In the genomic region with DNA sequence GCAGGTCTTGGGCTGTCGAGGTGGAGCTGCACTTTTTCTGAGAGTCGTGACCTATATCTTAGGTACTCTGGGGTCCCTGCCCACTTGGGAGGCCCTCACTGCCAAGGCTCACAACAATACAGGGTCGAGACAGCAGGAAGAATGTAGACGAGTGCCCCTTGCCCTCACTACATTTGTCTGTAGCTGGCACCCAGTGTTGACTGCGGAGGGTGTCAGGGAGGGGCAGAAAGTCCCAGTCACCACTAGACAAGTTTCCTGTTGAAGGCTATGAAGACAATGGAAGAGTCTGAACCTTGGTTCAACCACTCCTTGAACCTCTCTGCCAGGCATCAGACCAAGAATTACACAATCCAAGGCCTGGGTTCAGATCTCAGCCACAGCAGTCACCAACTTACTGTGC, we compare ENCODE assay signal across 15 mouse cellular contexts. TPM values are rescaled to one million over a fixed set of nuclear protein-coding genes. Genes with fewer than 3 reads are reported as not detected.
A peak's percentile ranks its signal among the peaks of the same experiment; 100 is the strongest.
DNase-seq lines count a peak whose midpoint lies in the region; ATAC-seq lines count a peak whose summit lies in the region.
"Had no signal": no experiment of that assay in that cellular context is flagged by ENCODE, and none has a peak within 500 bp of the region (broad histone marks: within the 10 kb centered on the region; RNA-seq: fewer than 3 reads in every experiment).

No protein-coding gene starts in this region.

- H3K4me1 ChIP-seq in heart, embryonic 12.5 days (replicated peaks), result peaks cover 25% of the 10 kb centered on the region
- peaks cover 100% of the 10 kb centered on the region for H3K4me1 ChIP-seq in megakaryocyte, embryonic 14.5 days

- H3K27me3 ChIP-seq in heart, embryonic 12.5 days (replicated peaks), result 0 out of 2 replicates have a peak, but pooled peaks cover 3% of the 10 kb centered on the region
- H3K27me3 ChIP-seq in megakaryocyte, embryonic 14.5 days (replicated peaks), result peaks cover 1% of the 10 kb centered on the region
- H3K27me3 ChIP-seq: intestine, embryonic 15.5 days; Patski had no signal

- 55% methylated on average over 5 of the region's 5 CpGs for WGBS in heart, embryonic 12.5 days

- H3K4me2 ChIP-seq in heart, embryonic 12.5 days, result no peak overlapping the region
- H3K4me2 ChIP-seq: intestine, embryonic 15.5 days had no signal

- H3K27ac ChIP-seq in heart, embryonic 12.5 days (ENCODE audit: poor library complexity, severe bottlenecking), result no peak overlapping the region
- H3K27ac ChIP-seq: intestine, embryonic 15.5 days; limb, embryonic 10.5 days had no signal

- DNase-seq in heart, postnatal 4 days, result peak; percentile 6
- DNase-seq in lung, postnatal 14 days, result peak; percentile 35
- peak; percentile 57 for DNase-seq in thymus, postnatal 14 days
- DNase-seq in right cerebral cortex, postnatal 4 days, result no peak
- DNase-seq: cerebellum, adult 9-10 months; layer of hippocampus, postnatal 36 days; spleen, adult 18-20 months had no signal

- H3K9ac ChIP-seq in heart, embryonic 12.5 days, result no peak overlapping the region
- H3K9ac ChIP-seq: intestine, embryonic 15.5 days had no signal

- no peaks in the 10 kb centered on the region for H3K36me3 ChIP-seq in heart, embryonic 12.5 days
- peaks cover 69% of the 10 kb centered on the region for H3K36me3 ChIP-seq in megakaryocyte, embryonic 14.5 days (replicated peaks; ENCODE audit: low read length)
- H3K36me3 ChIP-seq: intestine, embryonic 15.5 days; limb, embryonic 10.5 days had no signal

- H3K4me3 ChIP-seq in heart, embryonic 12.5 days, result no peak overlapping the region
- peak overlapping the region; percentile 13 for H3K4me3 ChIP-seq in megakaryocyte, embryonic 14.5 days (replicated peaks)
- H3K4me3 ChIP-seq: intestine, embryonic 15.5 days; limb, embryonic 10.5 days had no signal

- no peak for ATAC-seq in heart, embryonic 12.5 days (ENCODE audit: insufficient number of reproducible peaks, low FRiP score)
- no peak for ATAC-seq in megakaryocyte, adult 5-6 weeks (ENCODE audit: poor library complexity, severe bottlenecking)
- ATAC-seq: forebrain, embryonic 14.5 days; intestine, embryonic 15.5 days; Patski had no signal

- H3K9me3 ChIP-seq in heart, embryonic 12.5 days (replicated peaks), result no peaks in the 10 kb centered on the region
- H3K9me3 ChIP-seq in megakaryocyte, embryonic 14.5 days, result no peaks in the 10 kb centered on the region
- H3K9me3 ChIP-seq: intestine, embryonic 15.5 days; limb, embryonic 10.5 days had no signal

RNA-seq across cellular contexts. Expression of gene Il4ra, which starts 7.1 kb away (rescaled TPM):
- total RNA-seq in heart, postnatal 4 days (2021), result 10 to 100 TPM; 22.2 to 23.7 TPM
- 3.5 and 3.8 TPM in 2 replicates for polyA plus RNA-seq in heart, embryonic 12.5 days (2016; fragmentation: Nextera tagmentation; extraction: Ambion mirVana)
- polyA plus RNA-seq in megakaryocyte, embryonic 14.5 days (2012; ENCODE audit: insufficient read depth, low replicate concordance), result 18.5 and 31.9 TPM in 2 replicates
- 11.9 and 15.9 TPM in 2 replicates for total RNA-seq in megakaryocyte, adult 5-6 weeks (2015)
- 29.8 and 31.7 TPM in 2 replicates for total RNA-seq in megakaryocyte, adult 5-6 weeks (2017)

RNA-seq across cellular contexts. Expression of gene Il21r, which starts 44.2 kb away (rescaled TPM):
- under 1 TPM; 0.50 to 0.69 TPM for total RNA-seq in heart, postnatal 4 days (2021)
- polyA plus RNA-seq in heart, embryonic 12.5 days (2016; fragmentation: Nextera tagmentation; extraction: Ambion mirVana), result 0.18 and 0.23 TPM in 2 replicates
- 19.8 and 124 TPM in 2 replicates for polyA plus RNA-seq in megakaryocyte, embryonic 14.5 days (2012; ENCODE audit: insufficient read depth, low replicate concordance)
- 0.62 and 0.83 TPM in 2 replicates for total RNA-seq in megakaryocyte, adult 5-6 weeks (2015)
- 1.8 and 2.2 TPM in 2 replicates for total RNA-seq in megakaryocyte, adult 5-6 weeks (2017)
- polyA plus RNA-seq: neural tube, embryonic 14.5 days; Patski had no signal
